Mouse (Mus musculus) cerebellum, adult 2 months (tissue): ENCODE measurements around the gene Gm8257.
"Not testable (repeated sequence)": the region's sequence is repeated elsewhere in the genome, so short reads cannot be mapped to it uniquely, and the experiment has no call there.

Experiments used
- CTCF ChIP-seq: fragments of 200-500 bp; IDR thresholded peaks from 2 replicates; pipeline ENCODE4 v1.5.1; 2011; ENCODE audit warnings: low read depth, mild to moderate bottlenecking, control low read depth, low read length, moderate library complexity, borderline replicate concordance; ENCODE audit not compliant: insufficient read depth
- POLR2A ChIP-seq: fragments of 200-500 bp; IDR thresholded peaks from 2 replicates; pipeline ENCODE4 v1.6.1; 2011; ENCODE audit warnings: low read length, control low read depth, borderline replicate concordance; ENCODE audit not compliant: insufficient read depth

GRCm38 (mm10) chr14:44627737-44628136, 78.5 kb downstream of the Gm8257 start, which contains the start of gene Gm5624:
- TF ChIP-seq CTCF, POLR2A: not testable (repeated sequence)
